Comparison of ENCODE assay signal across 8 mouse cellular contexts in the genomic region with DNA sequence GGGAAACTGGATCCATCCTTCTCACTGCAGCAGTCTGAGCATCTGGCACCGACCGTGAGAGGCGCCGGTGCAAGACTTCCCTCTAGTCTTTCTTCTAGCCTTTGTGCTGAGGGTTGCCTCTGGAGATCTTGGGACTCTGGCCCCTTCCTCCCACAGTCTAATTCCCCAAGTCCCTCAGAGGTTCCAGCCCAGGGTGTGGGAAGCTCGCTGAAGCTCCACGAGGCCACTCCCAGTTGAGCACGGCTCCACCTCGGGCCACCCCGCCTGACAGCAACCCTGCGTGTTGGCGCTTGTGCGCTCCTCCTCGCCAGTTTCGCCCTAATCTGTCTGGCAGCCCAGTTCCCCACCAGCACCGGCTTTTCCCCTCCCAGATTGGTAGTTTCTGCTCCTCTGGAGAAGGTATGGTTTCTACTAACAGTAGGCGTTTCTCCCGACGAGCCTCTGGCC. TPM values are rescaled to one million over a fixed set of nuclear protein-coding genes. Genes with fewer than 3 reads are reported as not detected.
DNase-seq lines count a peak whose midpoint lies in the region; ATAC-seq lines count a peak whose summit lies in the region.

No protein-coding gene starts in this region.

- peak; percentile 88 to 96 for DNase-seq in adrenal gland, adult (ENCODE audit: inconsistent age in 2 of 2, low spot score in 1 of 2)
- peak; percentile 75 for DNase-seq in gastrocnemius, postnatal 10 days
- DNase-seq in left cerebral cortex, adult 18-20 months (ENCODE audit: low spot score in 2 of 2), result peak; percentile 65 to 80
- peak; percentile 75 for DNase-seq in lung, postnatal 14 days
- peak; percentile 76 for DNase-seq in retina, embryonic 14.5 days (ENCODE audit: low spot score)
- DNase-seq in urinary bladder, postnatal 10 days (ENCODE audit: low spot score), result peak; percentile 55

- peak overlapping the region; percentile 98 for H3K9ac ChIP-seq in hindbrain, embryonic 16.5 days (ENCODE audit: low read depth, low read length)

- peaks cover 25% of the 10 kb centered on the region for H3K4me1 ChIP-seq in hindbrain, embryonic 16.5 days (ENCODE audit: control insufficient read depth, insufficient read depth, low read depth, low read length)

- H3K9me3 ChIP-seq in hindbrain, embryonic 16.5 days (ENCODE audit: control insufficient read depth, low read length), result no peaks in the 10 kb centered on the region

- peak overlapping the region; percentile 93 for H3K4me3 ChIP-seq in hindbrain, embryonic 16.5 days (ENCODE audit: low read length)

- H3K4me2 ChIP-seq in hindbrain, embryonic 16.5 days (ENCODE audit: low read length), result peak overlapping the region; percentile 59

- no peaks in the 10 kb centered on the region for H3K27me3 ChIP-seq in hindbrain, embryonic 16.5 days (replicated peaks; ENCODE audit: control insufficient read depth, insufficient read depth, low read length)

- H3K36me3 ChIP-seq in hindbrain, embryonic 16.5 days (ENCODE audit: control insufficient read depth, insufficient read depth, low read length), result no peaks in the 10 kb centered on the region

- under 1% methylated on average over 18 of the region's 18 CpGs for WGBS in hindbrain, embryonic 16.5 days

- peak overlapping the region; percentile 93 for H3K27ac ChIP-seq in hindbrain, embryonic 16.5 days (ENCODE audit: low read depth, low read length)

- peak; percentile 58 for ATAC-seq in common myeloid progenitor, adult 5-6 weeks (replicated peaks; ENCODE audit: low read depth, poor library complexity, severe bottlenecking)
- ATAC-seq in hindbrain, embryonic 16.5 days, result peak; percentile 85

RNA-seq across cellular contexts. Expression of a gene that starts 2.0 kb away (rescaled TPM):
- 0.91 and 1.9 TPM in 2 replicates for total RNA-seq in common myeloid progenitor, adult 5-6 weeks (2017)
- 10 to 100 TPM; 17.8 to 23.4 TPM for total RNA-seq in gastrocnemius, postnatal 10 days (2021)
- polyA plus RNA-seq in hindbrain, embryonic 16.5 days (2015; fragmentation: Nextera tagmentation; extraction: Ambion mirVana), result 82.6 and 106 TPM in 2 replicates
- total RNA-seq in left cerebral cortex, adult 18-20 months (2021), result 10 to 100 TPM; 13.5 to 20.6 TPM

Comparison
In these comparisons a context has a peak if more than half of its experiments do, and no peak if none do; other contexts are left out.
1. Peak in every context shown above with its lines: DNase-seq, ATAC-seq, H3K4me3 ChIP-seq and H3K27ac ChIP-seq.